Mouse (Mus musculus) spleen, adult 12 weeks (tissue): Measurements from ENCODE around the gene Gdf11.
A peak's percentile ranks its signal among the peaks of the same experiment; 100 is the strongest.

ENCODE experiments used
- DNase-seq: peaks from one replicate; pipeline ENCODE4 v3.0.0; 2022; ENCODE audit warnings: low spot score

The Gdf11 gene

GRCm38 (mm10) chr10:128891296-128892094, at the start of gene Gdf11:
Gene Gdf11, minus strand, starts transcription at chr10:128891718.
- DNase-seq = no peak

GRCm38 (mm10) chr10:128940475-128941061, 49.0 kb upstream of the Gdf11 start:
- DNase-seq = no peak

DNA sequence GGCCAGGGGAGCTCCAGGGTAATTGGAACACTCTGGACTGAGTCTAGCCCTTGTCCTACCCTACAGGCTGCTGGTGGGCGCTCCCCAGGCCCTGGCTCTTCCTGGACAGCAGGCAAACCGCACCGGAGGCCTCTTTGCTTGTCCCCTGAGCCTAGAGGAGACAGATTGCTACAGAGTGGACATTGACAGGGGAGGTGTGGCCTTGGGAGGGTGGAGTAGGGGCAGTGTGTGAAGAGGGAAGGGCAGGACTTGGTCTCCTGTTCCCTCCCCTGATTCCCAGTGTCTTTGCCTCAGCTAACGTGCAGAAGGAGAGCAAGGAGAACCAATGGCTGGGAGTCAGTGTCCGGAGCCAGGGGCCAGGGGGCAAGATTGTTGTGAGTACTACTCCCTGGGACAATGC, 47.5 kb upstream of the Gdf11 start:
- no peak for DNase-seq

DNA sequence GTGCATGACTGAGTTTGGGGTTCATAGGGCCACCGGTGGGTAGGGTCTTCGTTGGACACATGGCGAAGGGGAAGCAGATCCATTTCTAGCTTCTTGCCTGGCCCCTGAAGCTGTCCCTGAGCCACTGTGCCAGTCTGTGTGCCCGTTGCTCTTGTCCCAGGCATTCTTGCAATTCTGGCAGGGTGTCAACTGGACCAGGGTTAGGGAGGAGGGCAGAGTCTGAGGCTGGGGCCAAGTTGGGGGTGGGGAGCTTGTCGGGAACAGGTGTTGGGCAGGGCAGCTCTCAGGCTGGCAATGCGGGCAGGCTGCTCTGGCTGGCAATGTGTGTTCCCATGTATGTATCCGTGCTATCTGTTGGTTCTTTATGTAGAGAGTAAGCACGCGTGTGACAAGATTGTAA, 46.9 kb upstream of the Gdf11 start:
- DNase-seq = no peak

DNA sequence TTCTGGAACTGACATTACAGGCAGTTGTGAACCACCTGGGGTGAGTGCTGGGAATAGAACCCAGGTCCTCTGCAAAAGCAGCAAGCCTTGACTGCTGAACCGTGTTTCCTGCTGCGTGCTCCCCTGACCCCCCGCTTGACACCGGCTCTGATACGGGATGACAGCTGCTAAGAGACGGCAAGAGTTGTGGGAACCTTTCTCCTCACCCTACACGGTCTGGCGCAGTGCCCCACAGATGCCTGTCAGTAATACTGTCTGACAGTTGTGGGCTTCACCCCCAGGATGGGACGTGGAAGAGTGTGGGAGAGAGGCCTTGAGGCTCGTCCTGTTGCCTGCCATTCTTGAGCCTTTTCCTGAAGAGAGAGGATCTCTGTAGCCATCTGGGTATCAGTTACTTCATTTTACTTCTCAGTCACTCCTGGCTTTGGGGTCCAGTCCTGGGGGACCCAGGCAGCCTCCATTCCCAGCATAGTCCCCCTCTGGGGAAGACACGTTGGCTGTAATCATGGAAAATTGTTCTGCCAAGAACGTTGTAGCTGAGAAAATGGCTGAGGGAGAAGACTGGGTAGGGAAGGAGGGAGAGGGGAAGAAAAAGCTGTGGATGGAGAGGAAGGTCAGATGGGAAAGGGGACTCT, 46.4 kb upstream of the Gdf11 start:
- DNase-seq = no peak

DNA sequence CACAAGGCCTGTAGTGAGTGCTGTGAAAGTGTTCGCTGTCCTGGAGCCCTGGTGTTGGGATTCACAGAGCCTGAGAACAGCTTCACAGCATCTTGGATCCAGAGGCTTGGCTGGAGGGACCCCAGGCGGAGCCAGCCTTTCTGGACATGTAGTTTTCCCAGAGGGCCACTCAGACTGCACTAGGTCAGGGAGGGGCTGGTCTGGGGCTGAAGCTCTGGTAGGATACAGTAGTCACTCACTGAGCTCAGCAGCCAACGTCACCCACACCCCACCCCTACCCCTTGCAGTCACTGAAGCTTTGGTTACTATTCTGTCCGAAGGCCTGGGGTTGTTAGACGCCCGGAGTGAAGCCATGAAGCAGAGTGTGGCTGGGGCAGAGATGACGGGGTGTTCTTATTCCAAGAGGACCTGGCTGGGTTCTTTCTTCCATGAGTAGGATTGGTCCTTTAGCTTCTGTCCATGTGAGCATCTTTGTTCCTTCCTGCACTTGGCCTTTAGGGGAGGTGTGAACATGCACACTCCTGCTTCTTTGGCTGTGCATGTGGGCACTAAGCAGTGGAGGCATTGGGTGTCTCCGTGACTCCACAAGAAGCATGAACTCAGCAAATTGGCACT, 44.4 kb upstream of the Gdf11 start:
- no peak for DNase-seq

DNA sequence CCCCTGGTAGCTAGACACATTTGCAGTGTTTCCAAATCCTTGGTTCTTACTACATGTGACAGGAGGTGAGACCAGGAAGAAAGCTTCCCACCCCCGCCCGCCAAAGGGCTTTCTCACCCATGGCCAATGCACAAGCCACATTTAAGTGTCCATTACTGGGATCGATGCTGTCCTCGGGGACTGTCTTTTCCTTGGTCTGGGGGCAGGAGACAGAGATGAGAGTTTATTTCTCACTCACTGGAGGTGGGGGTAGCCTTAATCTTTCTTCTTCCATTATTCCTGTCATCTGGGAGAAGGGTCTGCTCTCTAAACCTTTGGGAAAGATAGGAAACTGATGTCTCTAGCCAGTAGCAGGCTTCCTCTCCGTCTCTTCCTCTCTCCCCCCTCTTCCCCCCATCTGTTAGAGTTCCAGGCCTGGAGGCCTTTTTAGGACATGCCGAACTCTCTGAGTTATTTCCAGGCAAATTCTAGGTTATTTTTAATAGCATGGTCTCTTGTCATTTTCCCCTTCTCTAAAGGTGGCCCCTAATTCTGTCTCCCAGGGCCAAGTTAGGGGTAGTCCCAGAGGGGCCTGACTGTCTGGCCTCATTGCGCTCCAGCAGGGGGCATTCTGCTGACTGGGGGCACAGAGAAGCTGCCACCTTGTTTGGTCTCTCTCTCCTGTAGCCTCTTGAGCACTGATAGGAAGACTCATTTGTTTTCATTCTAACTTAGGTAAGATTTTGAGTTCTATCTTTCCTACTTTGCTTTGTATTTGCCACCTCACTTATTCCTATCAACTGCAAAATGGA, 43.7 kb upstream of the Gdf11 start:
- no peak for DNase-seq

DNA sequence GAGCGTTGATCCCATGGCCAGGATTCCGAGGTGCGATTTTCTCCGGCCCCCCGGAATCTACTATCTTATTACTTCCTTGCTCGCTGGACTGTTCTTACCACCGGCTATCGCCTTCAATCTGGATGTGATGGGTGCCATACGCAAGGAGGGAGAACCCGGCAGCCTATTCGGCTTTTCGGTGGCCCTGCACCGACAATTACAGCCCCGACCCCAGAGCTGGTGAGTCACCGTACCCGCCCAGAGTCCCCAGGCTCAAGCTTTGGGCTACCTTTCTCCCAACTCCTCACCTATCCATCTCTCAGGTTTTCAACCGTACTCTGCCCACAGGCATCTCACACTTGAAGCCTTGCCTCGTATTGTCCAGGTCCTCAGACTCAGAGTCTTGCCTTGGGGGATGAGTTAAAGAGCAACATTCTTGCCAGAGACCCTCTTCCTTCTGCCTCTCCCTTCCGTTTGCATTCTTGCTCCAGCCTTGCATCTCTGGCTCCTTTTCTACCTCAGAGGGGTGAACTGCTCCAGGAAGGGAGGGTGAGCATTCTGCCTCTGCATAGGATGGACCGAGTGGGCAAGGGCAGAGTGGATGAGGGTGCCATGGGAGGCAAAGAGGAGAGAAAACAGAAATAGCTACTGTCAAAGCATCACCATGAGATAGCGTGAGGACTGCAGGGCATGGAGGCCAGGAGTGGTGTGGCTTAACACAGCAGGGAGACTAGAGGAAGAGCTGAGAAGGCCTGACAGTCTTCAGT, 42.6 kb upstream of the Gdf11 start:
- no peak for DNase-seq

DNA sequence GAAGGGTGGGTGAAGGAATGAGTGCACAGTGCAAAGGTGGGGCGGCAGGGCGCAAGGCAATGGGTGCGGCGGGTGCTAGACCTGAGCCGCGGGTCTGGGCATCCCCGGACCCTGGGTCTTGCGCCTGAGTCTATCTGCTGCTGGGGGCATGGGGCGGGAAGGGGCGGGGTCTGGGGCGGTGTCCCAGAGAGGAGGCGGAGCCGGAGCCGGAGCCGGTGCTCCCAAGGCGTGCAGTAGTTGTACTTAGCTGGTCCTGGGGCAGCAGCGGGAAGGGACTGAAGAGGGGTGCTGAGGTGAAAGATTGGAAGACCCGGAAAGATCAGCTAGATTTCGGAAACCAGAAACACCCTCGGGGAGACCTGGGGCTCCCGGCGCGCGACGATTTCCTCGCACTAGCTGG, 42.1 kb upstream of the Gdf11 start, which contains the start of gene Itga7:
Itga7 (plus strand) TSS at position 245 of the 400 bp plus-strand sequence.
- no peak for DNase-seq

- no peak for DNase-seq
Measured at GRCm38 (mm10) chr10:128931441-128931840, 39.9 kb upstream of the Gdf11 start.

DNA sequence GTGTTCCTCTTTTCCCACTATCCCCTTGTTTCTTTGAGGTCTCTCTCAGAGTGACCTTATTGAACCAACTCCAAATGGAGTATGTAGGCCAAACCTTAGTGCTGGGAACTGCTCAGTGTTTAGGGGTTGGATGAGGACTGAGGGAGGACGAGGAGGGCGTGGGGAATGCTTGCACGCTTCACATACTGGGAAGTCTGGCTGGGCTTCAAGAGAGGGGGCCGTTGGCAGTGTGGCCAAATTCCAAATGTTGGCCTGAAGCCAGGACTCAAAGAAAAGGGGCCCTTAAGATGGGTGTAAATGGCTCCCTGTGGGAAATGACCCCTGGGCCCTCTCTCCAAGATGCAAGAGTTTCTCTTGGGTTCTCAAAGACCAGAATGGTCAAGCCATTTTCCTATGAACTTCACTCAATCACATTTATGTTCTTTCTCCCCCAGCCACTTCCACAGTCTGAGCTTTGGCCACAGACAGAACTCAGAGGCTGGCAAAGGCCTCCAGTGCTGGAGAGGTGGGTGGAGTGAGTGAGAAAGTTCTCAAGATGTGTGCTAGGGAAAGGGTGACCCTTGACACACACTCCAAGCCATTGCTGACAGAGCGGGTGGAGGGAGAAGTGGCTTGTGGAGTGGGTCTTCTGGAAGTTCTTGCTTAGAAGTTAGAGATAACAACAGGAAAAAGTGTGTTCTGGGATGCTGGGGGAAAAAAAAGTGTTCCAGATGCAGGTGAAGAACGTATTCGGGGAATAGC, 38.3 kb upstream of the Gdf11 start:
- DNase-seq = no peak

DNA sequence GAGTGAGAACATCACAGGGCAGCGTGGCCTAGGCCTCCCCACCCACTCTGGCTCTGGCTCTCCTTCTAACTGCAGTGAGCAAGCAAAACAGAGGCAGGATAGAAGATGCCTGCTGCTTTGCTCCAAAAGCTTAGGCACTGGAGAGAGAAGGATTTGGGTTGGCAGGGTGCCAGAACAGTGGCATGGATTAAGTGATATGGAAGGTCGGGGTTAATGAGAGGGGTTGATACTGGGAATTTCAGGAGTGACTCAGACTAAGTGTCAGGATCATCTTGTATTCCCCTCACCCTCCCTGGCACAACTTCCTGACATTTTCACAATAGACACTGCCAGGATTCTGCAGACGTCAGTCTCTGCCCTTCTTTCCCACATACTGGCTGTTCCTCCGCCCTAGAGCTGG, 36.8 kb upstream of the Gdf11 start:
- DNase-seq = no peak

DNA sequence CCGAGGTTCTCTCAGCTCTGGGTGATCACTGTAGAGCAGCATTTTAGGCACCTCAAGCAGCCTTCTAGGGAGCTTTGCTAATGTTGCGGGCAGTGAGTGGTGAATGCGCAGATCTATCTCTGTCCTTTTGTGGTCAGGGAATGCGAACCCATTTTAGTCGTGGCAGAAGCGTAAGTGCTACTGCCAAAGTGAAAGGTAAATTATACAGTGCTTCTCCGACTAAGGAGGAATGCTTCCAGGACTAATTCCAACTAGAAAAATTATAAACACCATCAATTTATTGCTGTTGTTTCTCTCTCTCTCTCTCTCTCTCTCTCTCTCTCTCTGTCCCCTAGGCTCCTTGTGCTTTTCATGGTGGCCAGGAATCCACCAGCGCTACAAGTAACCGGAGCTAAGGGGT, 32.4 kb upstream of the Gdf11 start, which contains the start of gene Bloc1s1:
Bloc1s1 (minus strand) TSS at position 101 of the 400 bp plus-strand sequence.
- DNase-seq = no peak

GRCm38 (mm10) chr10:128923013-128923691, 31.6 kb upstream of the Gdf11 start:
- DNase-seq = peak; percentile 86

DNA sequence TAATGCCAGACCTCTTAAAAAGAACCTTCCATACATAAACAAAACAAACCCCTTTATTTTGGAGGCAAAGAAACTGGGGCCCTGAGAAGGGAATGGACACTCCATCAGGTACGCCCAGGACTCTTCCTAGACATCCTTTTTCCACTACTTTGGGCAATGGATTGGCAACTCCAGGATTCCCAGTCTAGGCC, 31.2 kb upstream of the Gdf11 start, which contains the start of gene Rdh5:
Rdh5 (minus strand) TSS at position 67 of the 191 bp plus-strand sequence.
- DNase-seq = no peak

DNA sequence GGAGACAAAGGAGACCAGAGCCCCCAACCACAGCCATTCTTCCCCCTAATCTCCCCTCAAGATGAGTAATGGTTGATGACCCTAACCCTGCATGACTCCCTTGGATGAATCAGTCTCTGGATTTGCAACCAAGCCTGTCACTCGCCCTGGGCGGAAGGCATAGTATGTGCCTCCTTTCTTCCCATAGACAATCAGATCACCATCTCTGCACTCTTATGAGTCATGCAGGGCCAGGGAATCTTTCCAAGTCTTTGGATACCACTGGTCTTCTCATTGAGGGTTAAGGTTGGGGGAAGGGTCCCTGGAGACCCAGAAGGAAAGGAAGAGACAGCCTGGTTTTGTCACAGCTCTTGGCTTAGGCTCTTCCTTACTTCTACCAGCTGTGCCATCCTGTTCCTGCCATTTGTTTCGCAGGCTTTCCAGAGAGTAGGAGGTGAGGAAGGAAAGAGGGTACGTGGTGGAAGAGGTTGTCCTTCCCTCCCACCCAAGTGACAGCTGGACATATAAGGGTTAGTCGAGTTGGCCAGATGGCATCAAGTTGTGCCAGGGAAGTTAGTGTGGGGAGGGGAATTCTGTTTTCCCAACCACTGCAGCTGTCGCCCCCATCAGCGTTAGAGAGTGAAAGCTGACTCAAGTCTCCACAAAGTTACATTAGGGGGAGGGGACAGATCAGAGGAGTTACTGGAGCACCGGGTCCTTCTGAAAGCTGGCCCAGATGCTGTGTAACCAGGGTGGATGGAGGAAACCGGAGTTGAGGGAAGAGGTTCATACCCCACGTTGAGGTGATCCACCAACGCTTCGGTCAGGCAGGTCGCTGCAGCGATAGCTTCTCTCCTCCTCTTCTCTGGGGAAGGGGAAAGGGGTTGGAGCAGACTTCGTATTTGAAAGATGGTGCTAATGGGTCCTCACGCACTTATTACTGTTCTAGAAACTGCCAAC, 30.6 kb upstream of the Gdf11 start:
- DNase-seq = no peak

DNA sequence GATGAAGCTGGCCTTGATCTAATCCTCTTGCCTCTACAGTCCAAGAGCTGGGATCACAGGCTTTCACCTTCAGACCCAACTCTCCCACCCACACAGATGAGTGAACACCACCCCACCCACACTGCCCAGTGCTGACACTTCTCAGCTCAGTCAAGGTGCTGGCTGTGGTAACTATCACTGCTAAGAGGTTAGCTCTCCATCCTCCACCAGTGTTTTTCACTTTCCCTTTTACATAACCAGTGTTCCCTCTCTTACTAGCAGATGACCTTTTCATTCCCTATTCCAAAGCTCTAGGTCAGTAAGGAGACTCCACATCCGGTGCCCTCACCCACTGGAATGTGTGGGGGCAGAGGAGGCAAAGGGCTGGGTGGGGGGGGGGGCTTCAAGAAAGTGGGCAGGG, 29.7 kb upstream of the Gdf11 start:
- no peak for DNase-seq

- DNase-seq = no peak
Measured at GRCm38 (mm10) chr10:128920736-128921161, 29.2 kb upstream of the Gdf11 start.

DNA sequence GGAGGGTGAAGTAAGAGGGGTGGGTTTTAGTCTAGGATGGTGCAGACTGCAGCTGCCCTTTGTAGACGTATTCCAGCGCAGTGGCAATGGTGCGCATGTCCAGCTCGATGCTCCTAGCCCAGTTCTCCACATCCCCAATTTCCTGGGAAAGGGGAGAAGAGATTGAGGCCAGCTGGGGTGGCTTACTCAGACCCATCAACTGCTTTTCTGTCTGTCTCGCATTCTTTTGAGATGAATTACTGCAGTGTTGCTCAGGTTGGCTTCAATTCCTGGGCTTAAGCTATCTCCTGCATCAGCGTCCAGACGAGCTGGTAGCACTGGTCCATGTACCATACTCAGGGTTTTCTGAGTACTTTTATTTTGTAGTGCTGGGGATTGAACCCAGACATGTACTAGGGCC, 28.4 kb upstream of the Gdf11 start:
- DNase-seq = no peak
